Mouse (Mus musculus): ENCODE measurements around the gene Plcxd1.

- TF ChIP-seq CTCF (IDR thresholded peaks at IDR 0.05; ENCODE audit: low read depth) (no peak), EP300 (optimal IDR thresholded peaks at IDR 0.05) (no peak)
These were observed 13.5 kb upstream of the Plcxd1 start for GRCm38 (mm10) chr5:110086161-110086866.
